Mouse (Mus musculus) olfactory bulb, adult 2 months (tissue): ENCODE measurements around the gene Aasdh.

Experiments used
- CTCF ChIP-seq: fragments of 200-500 bp; IDR thresholded peaks from 2 replicates; pipeline ENCODE4 v1.5.1; 2012; ENCODE audit warnings: low read depth, mild to moderate bottlenecking, low read length, moderate library complexity; ENCODE audit not compliant: insufficient read depth
- POLR2A ChIP-seq: fragments of 200-500 bp; IDR thresholded peaks from 2 replicates; pipeline ENCODE4 v1.6.1; 2012; ENCODE audit warnings: mild to moderate bottlenecking, low read depth, low read length, moderate library complexity; ENCODE audit not compliant: insufficient read depth

DNA sequence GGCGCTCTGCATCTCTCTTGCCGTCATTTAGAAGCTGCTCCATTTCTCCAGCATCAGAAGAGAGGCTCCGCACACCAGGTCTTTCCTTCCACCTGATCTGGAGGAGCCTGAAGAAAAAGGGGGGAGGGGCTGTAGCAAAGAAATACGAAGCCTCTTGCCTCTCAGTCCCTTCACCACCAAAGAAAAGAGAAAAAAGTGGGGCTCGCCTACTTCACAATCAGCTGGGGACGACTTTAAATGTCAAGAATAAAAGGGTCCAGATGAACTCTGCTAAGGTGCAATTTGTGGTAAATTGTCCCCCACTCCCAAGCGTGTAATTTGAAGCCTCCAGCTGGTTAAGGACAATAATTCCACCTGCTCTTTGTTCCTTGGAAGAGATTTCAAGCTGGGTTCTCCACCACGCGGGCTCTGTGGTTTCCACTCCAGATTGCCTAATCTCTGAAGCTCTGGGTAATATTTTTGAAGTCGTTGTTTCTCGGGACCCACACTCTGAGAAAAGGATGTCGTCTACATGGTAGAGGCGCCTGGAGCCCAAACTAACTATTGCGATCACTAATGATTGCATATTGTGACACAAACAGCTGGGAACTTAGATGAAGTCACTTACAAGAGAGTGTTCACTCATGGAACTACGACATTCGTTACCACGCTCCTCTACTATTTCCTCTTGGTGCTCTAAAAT, 72.6 kb downstream of the Aasdh start:
- TF ChIP-seq CTCF (no peak), POLR2A (no peak)
